Mouse (Mus musculus) embryonic fibroblast, embryonic 13.5 days (primary cell): ENCODE results near the gene Lix1l.

Experiments used
- CTCF ChIP-seq: IDR thresholded peaks from 2 replicates; pipeline ENCODE4 v1.5.1; 2011; ENCODE audit warnings: mild to moderate bottlenecking, control low read depth, low read length, moderate library complexity, borderline replicate concordance; ENCODE audit not compliant: insufficient read depth
- POLR2A ChIP-seq: IDR thresholded peaks from 2 replicates; pipeline ENCODE4 v1.6.1; 2011; ENCODE audit warnings: low read depth, mild to moderate bottlenecking, control low read depth, low read length, moderate library complexity

DNA sequence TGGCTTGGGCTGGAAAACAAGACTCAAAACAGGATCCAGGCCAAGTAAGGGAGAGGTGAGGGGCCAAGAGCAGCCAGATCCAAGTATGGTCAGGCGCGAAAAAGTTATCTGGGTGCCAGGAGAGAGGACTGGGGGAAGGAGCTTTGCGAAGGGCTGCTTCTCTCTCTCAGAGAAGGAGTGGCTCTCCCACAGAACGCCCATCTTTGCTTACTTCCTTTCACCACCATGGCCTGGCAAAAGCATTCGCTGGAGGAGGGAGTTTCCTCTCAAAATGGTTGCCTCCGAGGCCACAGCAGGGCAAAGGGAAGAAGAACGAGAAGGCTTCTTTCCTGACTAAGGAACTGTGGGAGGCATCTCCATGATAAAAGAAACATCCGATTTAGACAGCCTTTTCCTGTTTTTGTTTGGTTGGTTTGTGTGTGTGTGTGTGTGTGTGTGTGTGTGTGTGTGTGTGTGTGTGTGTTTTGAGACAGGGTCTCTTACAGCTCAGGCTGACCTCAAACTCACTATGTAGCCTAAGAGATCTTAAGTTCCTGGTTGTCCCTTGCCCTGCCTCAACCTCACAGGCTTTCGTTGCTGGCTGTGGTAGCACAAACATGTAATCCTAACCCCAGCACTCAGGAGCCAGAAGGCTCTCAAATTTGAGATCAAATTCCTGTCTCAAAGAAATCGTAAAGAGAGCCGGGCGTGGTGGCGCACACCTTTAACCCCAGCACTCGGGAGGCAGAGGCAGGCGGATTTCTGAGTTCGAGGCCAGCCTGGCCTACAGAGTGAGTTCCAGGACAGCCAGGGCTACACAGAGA is 28.9 kb upstream of the Lix1l start:
- TF ChIP-seq CTCF (no peak), POLR2A (no peak)
